Mouse (Mus musculus) cerebellum, adult 2 months (tissue): Measurements from ENCODE around the gene Tnks1bp1.

Experiments used
- CTCF ChIP-seq: fragments of 200-500 bp; IDR thresholded peaks from 2 replicates; pipeline ENCODE4 v1.5.1; 2011; ENCODE audit warnings: low read depth, mild to moderate bottlenecking, control low read depth, low read length, moderate library complexity, borderline replicate concordance; ENCODE audit not compliant: insufficient read depth
- POLR2A ChIP-seq: fragments of 200-500 bp; IDR thresholded peaks from 2 replicates; pipeline ENCODE4 v1.6.1; 2011; ENCODE audit warnings: low read length, control low read depth, borderline replicate concordance; ENCODE audit not compliant: insufficient read depth

GRCm38 (mm10) chr2:85047081-85047480 lies 741 bp upstream of the Tnks1bp1 start:
- no peak for TF ChIP-seq POLR2A
- TF ChIP-seq CTCF: no peak
